Mouse (Mus musculus) kidney, adult 2 months (tissue): ENCODE results near the gene Cldn18.

ENCODE experiments used
- CTCF ChIP-seq: fragments of 200-500 bp; conservative IDR thresholded peaks from 2 replicates; pipeline ENCODE4 v1.5.1; 2011; ENCODE audit warnings: low read depth, mild to moderate bottlenecking, control low read depth, low read length, moderate library complexity, mixed read lengths; ENCODE audit not compliant: insufficient read depth, insufficient read length
- POLR2A ChIP-seq: fragments of 200-500 bp; IDR thresholded peaks from one replicate; pipeline ENCODE4 v1.6.1; 2011; ENCODE audit warnings: low read depth, low read length, control low read depth

GRCm38 (mm10) chr9:99685061-99685521 lies 32.0 kb downstream of the Cldn18 start:
- TF ChIP-seq POLR2A, result no peak
- TF ChIP-seq CTCF, result no peak
